8 mouse cellular contexts compared by ENCODE assay signal in genomic region chr2:119478397-119478749, GRCm38 (mm10). TPM values are rescaled to one million over a fixed set of nuclear protein-coding genes. Genes with fewer than 3 reads are reported as not detected.
DNase-seq lines count a peak whose midpoint lies in the region; ATAC-seq and TF ChIP-seq lines count a peak whose summit lies in the region.

No protein-coding gene starts in this region.

- no peak for DNase-seq in heart, postnatal 4 days
- DNase-seq in forebrain, embryonic 14.5 days (ENCODE audit: low spot score), result peak; percentile 30
- no peak for DNase-seq in layer of hippocampus, adult 18-20 months (ENCODE audit: low spot score in 2 of 2)
- no peak for DNase-seq in adrenal gland, postnatal 25 days
- no peak for DNase-seq in kidney, adult 11 months

- no peaks in the 10 kb centered on the region for H3K36me3 ChIP-seq in heart, embryonic 12.5 days
- H3K36me3 ChIP-seq in E14TG2a.4 (ENCODE audit: insufficient read depth, low read length), result peaks cover 34% of the 10 kb centered on the region
- no peaks in the 10 kb centered on the region for H3K36me3 ChIP-seq in forebrain, embryonic 14.5 days (ENCODE audit: control insufficient read depth, insufficient read depth, low read length)
- H3K36me3 ChIP-seq in liver, embryonic 15.5 days (replicated peaks), result no peaks in the 10 kb centered on the region

- H3K4me2 ChIP-seq in heart, embryonic 12.5 days, result peak overlapping the region; percentile 77
- peak overlapping the region; percentile 63 for H3K4me2 ChIP-seq in forebrain, embryonic 14.5 days (ENCODE audit: low read length)
- H3K4me2 ChIP-seq in liver, embryonic 15.5 days, result peak overlapping the region; percentile 92

- peak overlapping the region; percentile 92 for H3K4me3 ChIP-seq in heart, embryonic 12.5 days
- peak overlapping the region; percentile 94 for H3K4me3 ChIP-seq in E14TG2a.4 (replicated peaks; ENCODE audit: low read length)
- peak overlapping the region; percentile 84 for H3K4me3 ChIP-seq in forebrain, embryonic 14.5 days (ENCODE audit: low read depth, low read length)
- H3K4me3 ChIP-seq in liver, embryonic 15.5 days (replicated peaks), result peak overlapping the region; percentile 90

- H3K27ac ChIP-seq in heart, embryonic 12.5 days (ENCODE audit: poor library complexity, severe bottlenecking), result peak overlapping the region; percentile 97
- peak overlapping the region; percentile 96 for H3K27ac ChIP-seq in forebrain, embryonic 14.5 days (ENCODE audit: low read depth, low read length)
- H3K27ac ChIP-seq in liver, embryonic 15.5 days (replicated peaks), result peak overlapping the region; percentile 100

- no peaks in the 10 kb centered on the region for H3K27me3 ChIP-seq in heart, embryonic 12.5 days (replicated peaks)
- H3K27me3 ChIP-seq in E14TG2a.4 (ENCODE audit: insufficient read depth, low read length), result no peaks in the 10 kb centered on the region
- no peaks in the 10 kb centered on the region for H3K27me3 ChIP-seq in forebrain, embryonic 14.5 days (replicated peaks; ENCODE audit: control insufficient read depth, insufficient read depth, low read length)
- H3K27me3 ChIP-seq in liver, embryonic 15.5 days, result no peaks in the 10 kb centered on the region

- 8% methylated on average over 9 of the region's 9 CpGs for WGBS in heart, embryonic 12.5 days
- WGBS in forebrain, embryonic 14.5 days, result 12% methylated on average over 9 of the region's 9 CpGs
- 5% methylated on average over 9 of the region's 9 CpGs for WGBS in liver, embryonic 15.5 days (ENCODE audit: insufficient replicate concordance)

- TF ChIP-seq CTCF in E14TG2a.4 (conservative IDR thresholded peaks at IDR 0.05; ENCODE audit: low read length), result no peak

- ATAC-seq in heart, embryonic 12.5 days (ENCODE audit: insufficient number of reproducible peaks, low FRiP score), result no peak
- ATAC-seq in forebrain, embryonic 14.5 days, result no peak; the same call in 1 of the 2 replicates
- ATAC-seq in liver, embryonic 15.5 days (ENCODE audit: insufficient read depth), result no peak

- H3K9ac ChIP-seq in heart, embryonic 12.5 days, result peak overlapping the region; percentile 99
- H3K9ac ChIP-seq in forebrain, embryonic 14.5 days (ENCODE audit: low read length), result peak overlapping the region; percentile 92
- peak overlapping the region; percentile 96 for H3K9ac ChIP-seq in liver, embryonic 15.5 days

- peaks cover 26% of the 10 kb centered on the region for H3K4me1 ChIP-seq in heart, embryonic 12.5 days (replicated peaks)
- peaks cover 45% of the 10 kb centered on the region for H3K4me1 ChIP-seq in E14TG2a.4 (replicated peaks; ENCODE audit: low read depth, low read length)
- H3K4me1 ChIP-seq in forebrain, embryonic 14.5 days (ENCODE audit: control insufficient read depth, insufficient read depth, low read length), result peaks cover 11% of the 10 kb centered on the region; the same call in 1 of the 2 replicates
- H3K4me1 ChIP-seq in liver, embryonic 15.5 days (replicated peaks), result peaks cover 36% of the 10 kb centered on the region

- no peaks in the 10 kb centered on the region for H3K9me3 ChIP-seq in heart, embryonic 12.5 days (replicated peaks)
- H3K9me3 ChIP-seq in E14TG2a.4 (ENCODE audit: low read length), result no peaks in the 10 kb centered on the region
- no peaks in the 10 kb centered on the region for H3K9me3 ChIP-seq in forebrain, embryonic 14.5 days (replicated peaks; ENCODE audit: control insufficient read depth, low read length)
- no peaks in the 10 kb centered on the region for H3K9me3 ChIP-seq in liver, embryonic 15.5 days (replicated peaks)

RNA-seq across cellular contexts. Expression of gene Ino80, which starts 0.9 kb away (rescaled TPM):
- 3.8 and 4.0 TPM in 2 replicates for polyA plus RNA-seq in heart, embryonic 12.5 days (2016; fragmentation: Nextera tagmentation; extraction: Ambion mirVana)
- 10 to 100 TPM; 15.5 to 16.8 TPM for total RNA-seq in heart, postnatal 4 days (2021)
- 3.9 and 4.3 TPM in 2 replicates for polyA plus RNA-seq in forebrain, embryonic 14.5 days (2014; fragmentation: Nextera tagmentation; extraction: Ambion mirVana)
- 1.4 and 1.6 TPM in 2 replicates for polyA plus RNA-seq in liver, embryonic 15.5 days (2015; fragmentation: Nextera tagmentation; extraction: Ambion mirVana)
- total RNA-seq in layer of hippocampus, adult 18-20 months (2021), result 10 to 100 TPM; 17.8 to 18.9 TPM
- 21.0 and 25.3 TPM in 2 replicates for total RNA-seq in adrenal gland, postnatal 25 days (2021)
